Mouse (Mus musculus): Measurements from ENCODE around the gene Hk3. TPM values are rescaled to one million over a fixed set of nuclear protein-coding genes. Genes with fewer than 3 reads are reported as not detected.

Hk3 gene
- total and polyA plus RNA-seq, 3 experiments: 0.02 to 0.11 TPM; not detected in 1

- no peak overlapping the region for H3K4me3 ChIP-seq (ENCODE audit: low read depth, low read length)
- H3K27me3 ChIP-seq (ENCODE audit: insufficient read depth, low read length): peaks cover 12% of the 10 kb centered on the region
- no peak for DNase-seq (ENCODE audit: low spot score)
- ATAC-seq (ENCODE audit: extremely low read depth, insufficient number of reproducible peaks, low FRiP score, poor library complexity, severe bottlenecking): no peak
- TF ChIP-seq CTCF (IDR thresholded peaks at IDR 0.05; ENCODE audit: low read depth, low read length) (no peak), GATA1 (IDR thresholded peaks at IDR 0.05; ENCODE audit: borderline replicate concordance, low read length) (no peak), TAL1 (conservative IDR thresholded peaks at IDR 0.05; ENCODE audit: low read depth, low read length) (no peak), GATA2 (IDR thresholded peaks at IDR 0.05; ENCODE audit: borderline replicate concordance, low read depth, low read length) (no peak), POLR2AphosphoS5 (IDR thresholded peaks at IDR 0.05; ENCODE audit: insufficient replicate concordance, low read depth, low read length) (no peak)
- H3K36me3 ChIP-seq (replicated peaks): no peaks in the 10 kb centered on the region
- H3K4me1 ChIP-seq (ENCODE audit: insufficient read depth, low read depth, low read length): 0 out of 2 replicates have a peak, but pooled peaks cover 6% of the 10 kb centered on the region
- no peaks in the 10 kb centered on the region for H3K9me3 ChIP-seq (replicated peaks)
Measured at GRCm38 (mm10) chr13:55017898-55018599, 3.1 kb downstream of the Hk3 start.

DNA sequence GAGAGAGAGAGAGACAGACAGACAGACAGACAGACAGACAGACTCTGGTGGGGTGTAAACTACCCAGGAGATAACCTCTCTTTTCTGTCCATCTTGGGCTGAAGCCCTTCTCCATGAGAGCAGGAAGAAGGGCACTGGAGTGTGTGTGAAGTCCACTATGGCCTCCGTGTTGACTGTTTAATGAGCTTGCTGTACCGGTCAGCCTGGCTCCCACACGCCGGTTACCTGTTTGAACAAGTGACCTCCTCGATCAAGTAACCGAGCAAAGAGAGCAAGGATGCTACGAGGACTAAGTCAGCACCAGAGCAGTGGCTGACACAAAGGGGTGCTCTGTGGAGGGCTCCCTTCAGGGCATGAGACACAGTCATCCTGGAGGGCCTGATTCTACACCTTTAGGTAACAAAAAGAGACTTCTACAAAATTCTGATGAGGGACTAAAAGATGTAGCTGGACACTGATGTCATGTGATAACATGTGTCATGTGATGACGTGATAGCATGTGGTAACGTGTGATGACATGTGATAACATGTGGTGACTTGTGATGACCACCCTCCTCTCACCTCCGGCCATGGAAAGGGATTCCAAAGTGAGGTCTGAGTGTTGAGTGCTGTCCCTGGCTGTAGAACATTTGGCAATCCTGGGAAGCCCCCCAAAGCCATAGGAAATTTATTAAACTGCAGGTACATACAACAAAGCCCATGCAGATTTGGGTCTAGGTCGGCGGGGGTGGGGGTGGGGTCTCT, 3.9 kb downstream of the Hk3 start:
- H3K36me3 ChIP-seq (replicated peaks): no peaks in the 10 kb centered on the region
- DNase-seq (ENCODE audit: low spot score): no peak
- TF ChIP-seq GATA2 (IDR thresholded peaks at IDR 0.05; ENCODE audit: borderline replicate concordance, low read depth, low read length) (no peak), TAL1 (conservative IDR thresholded peaks at IDR 0.05; ENCODE audit: low read depth, low read length) (no peak), CTCF (IDR thresholded peaks at IDR 0.05; ENCODE audit: low read depth, low read length) (no peak), GATA1 (IDR thresholded peaks at IDR 0.05; ENCODE audit: borderline replicate concordance, low read length) (no peak), POLR2AphosphoS5 (IDR thresholded peaks at IDR 0.05; ENCODE audit: insufficient replicate concordance, low read depth, low read length) (no peak)
- no peaks in the 10 kb centered on the region for H3K9me3 ChIP-seq (replicated peaks)
- no peaks in the 10 kb centered on the region for H3K4me1 ChIP-seq (ENCODE audit: insufficient read depth, low read depth, low read length)
- H3K27me3 ChIP-seq (ENCODE audit: insufficient read depth, low read length): peaks cover 12% of the 10 kb centered on the region
- no peak for ATAC-seq (ENCODE audit: extremely low read depth, insufficient number of reproducible peaks, low FRiP score, poor library complexity, severe bottlenecking)
- no peak overlapping the region for H3K4me3 ChIP-seq (ENCODE audit: low read depth, low read length)

- peaks cover 10% of the 10 kb centered on the region for H3K27me3 ChIP-seq (ENCODE audit: insufficient read depth, low read length)
- no peak for TF ChIP-seq TAL1 (conservative IDR thresholded peaks at IDR 0.05; ENCODE audit: low read depth, low read length)
- TF ChIP-seq GATA1 (IDR thresholded peaks at IDR 0.05; ENCODE audit: borderline replicate concordance, low read length): no peak
- TF ChIP-seq CTCF (IDR thresholded peaks at IDR 0.05; ENCODE audit: low read depth, low read length): no peak
- TF ChIP-seq POLR2AphosphoS5 (IDR thresholded peaks at IDR 0.05; ENCODE audit: insufficient replicate concordance, low read depth, low read length): no peak
- TF ChIP-seq GATA2 (IDR thresholded peaks at IDR 0.05; ENCODE audit: borderline replicate concordance, low read depth, low read length): no peak
Measured at GRCm38 (mm10) chr13:55014451-55014850, 6.7 kb downstream of the Hk3 start.

DNA sequence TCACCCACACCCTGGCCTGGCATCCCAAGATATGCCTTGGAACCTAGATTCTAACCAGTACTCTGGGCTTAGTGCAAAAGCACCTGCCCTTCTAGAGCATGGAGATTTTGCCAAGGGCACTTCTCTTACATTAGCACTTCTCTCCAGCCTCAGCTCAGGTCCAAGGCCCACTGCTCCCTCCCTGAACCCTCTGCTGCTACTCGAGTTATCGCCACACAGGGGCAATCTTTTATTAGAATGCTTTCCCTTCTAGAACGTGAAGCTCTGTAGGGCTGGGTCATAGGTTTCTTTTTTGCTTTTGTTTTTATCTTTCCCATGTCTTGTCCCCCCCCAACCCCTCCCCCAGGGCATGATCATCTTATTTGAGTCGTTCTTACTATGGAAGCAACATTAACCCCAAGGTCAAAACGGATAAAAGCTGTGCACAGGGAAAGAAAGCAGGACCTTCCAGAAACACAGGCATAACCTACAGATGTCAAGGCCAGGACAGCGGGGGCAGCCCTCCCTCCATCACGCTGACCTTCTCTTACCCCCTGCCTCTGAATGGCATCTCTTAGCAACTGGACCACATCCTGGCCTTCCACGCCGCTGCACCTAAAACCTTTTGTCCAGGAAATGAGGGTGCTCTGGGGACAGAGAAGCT, 7.4 kb downstream of the Hk3 start:
- ATAC-seq (ENCODE audit: extremely low read depth, insufficient number of reproducible peaks, low FRiP score, poor library complexity, severe bottlenecking) (no peak), DNase-seq (ENCODE audit: low spot score) (no peak)
- H3K4me1 ChIP-seq (ENCODE audit: insufficient read depth, low read depth, low read length): no peaks in the 10 kb centered on the region
- no peaks in the 10 kb centered on the region for H3K9me3 ChIP-seq (replicated peaks)
- H3K27me3 ChIP-seq (ENCODE audit: insufficient read depth, low read length): peaks cover 10% of the 10 kb centered on the region
- H3K36me3 ChIP-seq (replicated peaks): no peaks in the 10 kb centered on the region
- no peak overlapping the region for H3K4me3 ChIP-seq (ENCODE audit: low read depth, low read length)
- TF ChIP-seq TAL1 (conservative IDR thresholded peaks at IDR 0.05; ENCODE audit: low read depth, low read length) (no peak), GATA2 (IDR thresholded peaks at IDR 0.05; ENCODE audit: borderline replicate concordance, low read depth, low read length) (no peak), CTCF (IDR thresholded peaks at IDR 0.05; ENCODE audit: low read depth, low read length) (no peak), GATA1 (IDR thresholded peaks at IDR 0.05; ENCODE audit: borderline replicate concordance, low read length) (no peak), POLR2AphosphoS5 (IDR thresholded peaks at IDR 0.05; ENCODE audit: insufficient replicate concordance, low read depth, low read length) (no peak)

More at GRCm38 (mm10) chr13:55014451-55014850, 6.7 kb downstream of the Hk3 start:
- Histone ChIP-seq H3K4me3 (ENCODE audit: low read depth, low read length) (no peak overlapping the region), H3K4me1 (ENCODE audit: insufficient read depth, low read depth, low read length) (no peaks in the 10 kb centered on the region), H3K9me3 (replicated peaks) (no peaks in the 10 kb centered on the region), H3K36me3 (replicated peaks) (no peaks in the 10 kb centered on the region)
- ATAC-seq (ENCODE audit: extremely low read depth, insufficient number of reproducible peaks, low FRiP score, poor library complexity, severe bottlenecking) (no peak), DNase-seq (ENCODE audit: low spot score) (no peak)

- Histone ChIP-seq H3K4me3 (ENCODE audit: low read depth, low read length) (no peak overlapping the region), H3K9me3 (replicated peaks) (no peaks in the 10 kb centered on the region), H3K36me3 (replicated peaks) (no peaks in the 10 kb centered on the region), H3K4me1 (ENCODE audit: insufficient read depth, low read depth, low read length) (no peaks in the 10 kb centered on the region), H3K27me3 (ENCODE audit: insufficient read depth, low read length) (peaks cover 10% of the 10 kb centered on the region)
- DNase-seq (ENCODE audit: low spot score): no peak
- TF ChIP-seq POLR2AphosphoS5 (IDR thresholded peaks at IDR 0.05; ENCODE audit: insufficient replicate concordance, low read depth, low read length): no peak
- no peak for TF ChIP-seq GATA2 (IDR thresholded peaks at IDR 0.05; ENCODE audit: borderline replicate concordance, low read depth, low read length)
- no peak for TF ChIP-seq TAL1 (conservative IDR thresholded peaks at IDR 0.05; ENCODE audit: low read depth, low read length)
- TF ChIP-seq CTCF (IDR thresholded peaks at IDR 0.05; ENCODE audit: low read depth, low read length): no peak
- no peak for TF ChIP-seq GATA1 (IDR thresholded peaks at IDR 0.05; ENCODE audit: borderline replicate concordance, low read length)
- no peak for ATAC-seq (ENCODE audit: extremely low read depth, insufficient number of reproducible peaks, low FRiP score, poor library complexity, severe bottlenecking)
Measured at GRCm38 (mm10) chr13:55011981-55012478, 9.2 kb downstream of the Hk3 start.

Measured in G1E (cell line).